Mouse (Mus musculus) forebrain, embryonic 12.5 days (tissue): ENCODE data around the gene Slc35b2. TPM values are rescaled to one million over a fixed set of nuclear protein-coding genes. Genes with fewer than 3 reads are reported as not detected.

ENCODE experiments used
- ATAC-seq: fragments of 200-750 bp; cut with Nextera tagmentation; 2 replicates; pipeline ENCODE4 v1.8.0; 2017; ENCODE audit warnings: moderate TSS enrichment; ENCODE audit not compliant: low FRiP score
- H3K27ac ChIP-seq: fragments of 300-500 bp; sonication (generic); 2 replicates; pipeline ENCODE4 v1.5.1; 2016; ENCODE audit warnings: mild to moderate bottlenecking
- H3K27me3 ChIP-seq: fragments of 300-500 bp; sonication (generic); 2 replicates; pipeline ENCODE4 v1.6.1; 2016; ENCODE audit warnings: mild to moderate bottlenecking
- H3K36me3 ChIP-seq: fragments of 300-500 bp; sonication (generic); replicated peaks from 2 replicates; pipeline ENCODE4 v1.6.1; 2016; ENCODE audit warnings: mild to moderate bottlenecking
- H3K4me1 ChIP-seq: fragments of 300-500 bp; sonication (generic); 2 replicates; pipeline ENCODE4 v1.6.1; 2016
- H3K4me2 ChIP-seq: fragments of 300-500 bp; sonication (generic); 2 replicates; pipeline ENCODE4 v1.6.1; 2016; ENCODE audit warnings: mild to moderate bottlenecking, moderate library complexity
- H3K4me3 ChIP-seq: fragments of 300-500 bp; sonication (generic); replicated peaks from 2 replicates; pipeline ENCODE4 v1.5.1; 2016; ENCODE audit warnings: mild to moderate bottlenecking
- H3K9ac ChIP-seq: fragments of 300-500 bp; sonication (generic); 2 replicates; pipeline ENCODE4 v1.6.1; 2016; ENCODE audit warnings: mild to moderate bottlenecking
- H3K9me3 ChIP-seq: fragments of 300-500 bp; sonication (generic); 2 replicates; pipeline ENCODE4 v1.6.1; 2016
- WGBS: fragments of 180-500 bp; shearing (Covaris S2); methylation state at CpG from one replicate; pipeline ENCODE4 v1.1.7; 2016; 5-methylcytosine and 5-hydroxymethylcytosine counted together
- polyA plus RNA-seq: library from polyadenylated mRNA; unstranded; fragments of >200 nt; fragmentation: Nextera tagmentation; extraction: Ambion mirVana; gene quantifications from 2 replicates; pipeline ENCODE4 v1.2.1, GENCODE M21; 2016

The Slc35b2 gene
- polyA plus RNA-seq, 1 experiment from 2014 or later, result 91.7 TPM

GRCm38 (mm10) chr17:45557246-45557824 is 6.3 kb upstream of the Slc35b2 start:
- Histone ChIP-seq H3K4me1 (peaks cover 22% of the 10 kb centered on the region), H3K27ac (no peak overlapping the region), H3K9me3 (no peaks in the 10 kb centered on the region), H3K36me3 (no peaks in the 10 kb centered on the region), H3K9ac (peak overlapping the region; percentile 7; the same call in 1 of the 2 replicates), H3K27me3 (peaks cover 42% of the 10 kb centered on the region), H3K4me3 (no peak overlapping the region), H3K4me2 (no peak overlapping the region)
- 71% methylated on average over 5 of the region's 7 CpGs for WGBS
- no peak for ATAC-seq

DNA sequence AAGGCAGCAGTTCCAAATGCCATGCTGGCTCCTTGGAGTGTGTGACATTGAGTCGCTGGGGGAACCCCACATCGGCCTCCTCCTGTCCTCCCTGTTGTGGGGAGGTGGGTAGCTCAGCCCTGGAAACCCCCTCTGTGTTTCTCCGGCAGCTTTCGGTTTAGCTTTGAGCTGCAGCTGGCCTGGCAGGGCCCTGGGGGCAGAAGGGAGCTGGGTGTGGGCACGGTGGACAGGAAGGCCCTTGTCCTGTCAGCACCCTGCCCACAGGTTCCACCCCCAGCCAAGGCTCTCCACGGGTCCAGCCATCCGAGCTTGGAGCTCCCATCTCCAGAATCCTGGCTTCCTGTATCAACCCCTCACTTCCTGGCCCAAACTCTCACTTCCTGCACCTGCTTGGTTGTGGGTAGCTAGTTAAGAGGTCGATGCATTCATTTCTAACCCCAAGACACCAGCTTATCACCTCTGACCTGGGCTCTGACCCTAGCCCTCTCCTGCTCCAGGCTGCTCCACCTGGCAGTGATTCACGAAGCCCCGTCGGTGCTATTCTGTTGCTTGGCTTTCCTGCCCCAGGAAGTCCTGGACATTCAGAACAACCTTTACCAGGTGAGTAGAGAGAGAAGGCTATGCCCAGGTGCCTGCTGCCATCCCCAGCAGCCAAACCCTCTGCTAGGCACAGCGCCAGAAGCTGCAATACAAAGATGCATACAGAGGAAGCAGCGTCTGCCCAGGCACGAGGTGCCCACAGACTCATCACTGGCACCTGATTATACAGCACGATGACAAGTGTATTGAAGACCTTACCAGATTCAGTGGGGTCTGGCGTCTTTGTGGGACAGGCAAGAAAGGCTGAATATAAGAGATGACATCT is 5.4 kb upstream of the Slc35b2 start:
- no peak for ATAC-seq
- Histone ChIP-seq H3K9ac (peak overlapping the region; percentile 21; the same call in 1 of the 2 replicates), H3K4me1 (peaks cover 22% of the 10 kb centered on the region), H3K27ac (no peak overlapping the region), H3K36me3 (no peaks in the 10 kb centered on the region), H3K9me3 (no peaks in the 10 kb centered on the region), H3K4me3 (no peak overlapping the region), H3K27me3 (peaks cover 36% of the 10 kb centered on the region), H3K4me2 (no peak overlapping the region)
- WGBS, result 75% methylated on average over 16 of the region's 16 CpGs

DNA sequence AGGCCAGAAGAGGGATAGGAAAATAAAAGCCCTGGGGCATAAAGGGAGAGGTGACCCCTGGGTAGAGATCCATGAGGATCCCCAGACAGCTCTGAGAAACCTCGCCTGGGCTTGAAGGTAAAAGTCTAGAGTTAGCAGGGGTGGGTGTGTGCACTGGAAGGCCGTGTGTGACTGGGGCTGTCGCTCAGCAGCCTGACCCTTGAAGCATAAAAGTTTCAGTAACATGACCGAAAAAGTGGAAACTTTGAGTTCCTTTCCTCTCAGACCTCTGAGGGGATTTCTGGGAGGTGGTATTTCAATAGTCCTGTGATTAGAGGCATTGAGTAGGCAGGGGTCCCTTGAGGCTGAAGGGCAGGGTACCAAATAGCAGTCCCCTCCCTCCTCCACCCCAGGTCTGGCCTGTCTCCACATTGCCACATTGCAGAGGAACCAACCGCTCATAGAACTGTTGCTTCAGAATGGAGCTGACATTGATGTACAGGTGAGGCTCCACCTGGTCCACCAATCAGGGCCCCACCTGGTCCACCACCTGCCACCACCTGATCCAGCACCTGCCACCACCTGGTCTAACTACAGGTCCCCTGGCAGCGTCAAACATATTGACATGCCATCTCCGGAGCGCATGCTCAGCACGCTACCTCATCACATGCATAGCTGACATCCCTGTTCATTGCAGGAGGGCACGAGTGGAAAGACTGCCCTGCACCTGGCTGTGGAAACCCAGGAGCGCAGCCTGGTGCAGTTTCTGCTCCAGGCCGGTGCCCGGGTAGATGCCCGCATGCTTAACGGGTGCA is 3.7 kb upstream of the Slc35b2 start:
- H3K4me2 ChIP-seq, result no peak overlapping the region
- no peak overlapping the region for H3K27ac ChIP-seq
- H3K9me3 ChIP-seq, result no peaks in the 10 kb centered on the region
- 91% methylated on average over 15 of the region's 15 CpGs for WGBS
- no peak for ATAC-seq
- H3K4me1 ChIP-seq, result peaks cover 27% of the 10 kb centered on the region
- H3K4me3 ChIP-seq, result no peak overlapping the region
- no peak overlapping the region for H3K9ac ChIP-seq
- peaks cover 24% of the 10 kb centered on the region for H3K27me3 ChIP-seq
- H3K36me3 ChIP-seq, result no peaks in the 10 kb centered on the region

DNA sequence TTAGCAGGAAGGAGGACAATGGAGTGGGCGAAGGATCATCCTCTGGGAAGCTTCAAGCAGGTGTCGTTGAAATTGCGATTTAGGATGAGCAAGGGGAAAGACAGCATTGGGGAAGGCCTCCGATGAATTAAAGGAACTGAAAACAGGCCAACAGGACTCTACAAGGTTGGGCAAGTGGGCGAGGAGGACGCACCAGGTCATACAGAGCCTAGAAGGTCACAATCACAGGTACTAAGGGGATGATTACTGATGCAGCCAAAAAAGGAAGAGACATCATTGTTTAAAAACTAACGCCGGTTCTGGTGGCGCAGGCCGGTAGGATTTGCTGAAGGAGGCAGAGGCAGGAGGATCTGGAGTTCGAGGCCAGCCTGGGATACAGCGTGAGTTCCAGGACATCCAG is 458 bp upstream of the Slc35b2 start:
- Histone ChIP-seq H3K4me3 (peak overlapping the region; percentile 83; the same call in 1 of the 2 replicates), H3K4me2 (no peak overlapping the region), H3K9me3 (no peaks in the 10 kb centered on the region), H3K36me3 (peaks cover 29% of the 10 kb centered on the region), H3K9ac (no peak overlapping the region), H3K27me3 (peaks cover under 1% of the 10 kb centered on the region; the same call in 1 of the 2 replicates), H3K27ac (no peak overlapping the region), H3K4me1 (peaks cover 27% of the 10 kb centered on the region)
- WGBS, result 81% methylated on average over 12 of the region's 12 CpGs
- ATAC-seq, result no peak

GRCm38 (mm10) chr17:45564531-45565084 is 934 bp downstream of the Slc35b2 start:
- peak overlapping the region; percentile 74 for H3K4me2 ChIP-seq
- no peak; the same call in 1 of the 2 replicates for ATAC-seq
- peak overlapping the region; percentile 95 for H3K9ac ChIP-seq
- WGBS, result 13% methylated on average over 18 of the region's 18 CpGs
- H3K9me3 ChIP-seq, result no peaks in the 10 kb centered on the region
- peak overlapping the region; percentile 83 for H3K4me3 ChIP-seq
- H3K4me1 ChIP-seq, result peaks cover 41% of the 10 kb centered on the region
- no peaks in the 10 kb centered on the region for H3K27me3 ChIP-seq
- peak overlapping the region; percentile 92 for H3K27ac ChIP-seq
- H3K36me3 ChIP-seq, result peaks cover 43% of the 10 kb centered on the region

DNA sequence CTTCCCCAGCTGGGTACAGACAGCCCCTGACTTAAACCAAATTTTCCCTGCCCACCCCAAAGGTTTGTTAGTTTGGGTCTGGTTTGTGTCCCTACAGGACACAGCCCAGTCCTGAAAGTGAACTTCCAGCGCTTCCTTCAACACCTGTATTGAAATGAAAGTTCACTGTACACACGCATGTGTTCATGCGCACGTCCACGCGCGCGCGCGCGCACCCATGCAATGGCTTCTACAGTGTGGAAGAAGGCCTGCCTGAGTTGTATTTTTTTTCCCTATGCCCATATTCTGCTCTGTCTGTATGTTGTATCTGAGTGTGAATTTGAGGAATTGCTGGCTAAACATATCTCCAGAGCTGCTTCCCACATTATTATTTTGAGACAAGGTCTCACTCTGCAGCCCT is 1.4 kb downstream of the Slc35b2 start:
- 93% methylated on average over 11 of the region's 11 CpGs for WGBS
- Histone ChIP-seq H3K27ac (0 out of 2 replicates have a peak overlapping the region, but pooled peaks have one; percentile 92), H3K36me3 (peaks cover 48% of the 10 kb centered on the region), H3K9ac (peak overlapping the region; percentile 95), H3K4me3 (peak overlapping the region; percentile 83), H3K27me3 (no peaks in the 10 kb centered on the region), H3K9me3 (no peaks in the 10 kb centered on the region), H3K4me2 (peak overlapping the region; percentile 74), H3K4me1 (peaks cover 44% of the 10 kb centered on the region)
- no peak for ATAC-seq

GRCm38 (mm10) chr17:45566031-45566359 is 2.3 kb downstream of the Slc35b2 start:
- H3K36me3 ChIP-seq, result peaks cover 57% of the 10 kb centered on the region
- H3K27ac ChIP-seq, result 0 out of 2 replicates have a peak overlapping the region, but pooled peaks have one; percentile 31
- H3K4me2 ChIP-seq, result no peak overlapping the region
- H3K4me1 ChIP-seq, result peaks cover 48% of the 10 kb centered on the region
- H3K9ac ChIP-seq, result no peak overlapping the region
- WGBS, result 90% methylated on average over 1 of the region's 1 CpGs
- no peaks in the 10 kb centered on the region for H3K9me3 ChIP-seq
- ATAC-seq, result no peak
- no peaks in the 10 kb centered on the region for H3K27me3 ChIP-seq
- no peak overlapping the region for H3K4me3 ChIP-seq

DNA sequence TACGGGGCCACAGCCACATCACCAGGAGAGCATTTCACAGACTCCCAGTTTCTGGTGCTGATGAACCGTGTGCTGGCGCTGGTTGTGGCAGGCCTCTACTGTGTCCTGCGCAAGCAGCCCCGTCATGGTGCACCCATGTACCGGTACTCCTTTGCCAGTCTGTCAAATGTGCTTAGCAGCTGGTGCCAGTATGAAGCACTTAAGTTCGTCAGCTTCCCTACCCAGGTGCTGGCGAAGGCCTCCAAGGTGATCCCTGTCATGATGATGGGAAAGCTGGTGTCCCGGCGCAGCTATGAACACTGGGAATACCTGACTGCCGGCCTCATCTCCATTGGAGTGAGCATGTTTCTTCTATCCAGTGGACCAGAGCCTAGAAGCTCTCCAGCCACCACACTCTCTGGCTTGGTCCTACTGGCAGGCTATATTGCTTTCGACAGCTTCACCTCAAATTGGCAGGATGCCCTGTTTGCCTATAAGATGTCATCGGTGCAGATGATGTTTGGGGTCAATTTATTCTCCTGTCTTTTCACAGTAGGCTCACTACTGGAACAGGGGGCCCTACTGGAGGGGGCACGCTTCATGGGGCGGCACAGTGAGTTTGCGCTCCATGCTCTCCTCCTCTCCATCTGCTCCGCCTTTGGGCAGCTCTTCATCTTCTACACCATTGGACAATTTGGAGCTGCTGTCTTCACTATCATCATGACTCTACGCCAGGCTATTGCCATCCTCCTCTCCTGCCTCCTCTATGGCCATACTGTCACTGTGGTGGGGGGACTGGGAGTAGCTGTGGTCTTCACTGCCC is 2.9 kb downstream of the Slc35b2 start:
- Histone ChIP-seq H3K27ac (0 out of 2 replicates have a peak overlapping the region, but pooled peaks have one; percentile 37), H3K4me2 (0 out of 2 replicates have a peak overlapping the region, but pooled peaks have one; percentile 1), H3K36me3 (peaks cover 63% of the 10 kb centered on the region), H3K4me1 (peaks cover 53% of the 10 kb centered on the region), H3K4me3 (no peak overlapping the region), H3K9me3 (no peaks in the 10 kb centered on the region), H3K27me3 (no peaks in the 10 kb centered on the region), H3K9ac (no peak overlapping the region)
- WGBS, result 69% methylated on average over 18 of the region's 18 CpGs
- ATAC-seq, result no peak

DNA sequence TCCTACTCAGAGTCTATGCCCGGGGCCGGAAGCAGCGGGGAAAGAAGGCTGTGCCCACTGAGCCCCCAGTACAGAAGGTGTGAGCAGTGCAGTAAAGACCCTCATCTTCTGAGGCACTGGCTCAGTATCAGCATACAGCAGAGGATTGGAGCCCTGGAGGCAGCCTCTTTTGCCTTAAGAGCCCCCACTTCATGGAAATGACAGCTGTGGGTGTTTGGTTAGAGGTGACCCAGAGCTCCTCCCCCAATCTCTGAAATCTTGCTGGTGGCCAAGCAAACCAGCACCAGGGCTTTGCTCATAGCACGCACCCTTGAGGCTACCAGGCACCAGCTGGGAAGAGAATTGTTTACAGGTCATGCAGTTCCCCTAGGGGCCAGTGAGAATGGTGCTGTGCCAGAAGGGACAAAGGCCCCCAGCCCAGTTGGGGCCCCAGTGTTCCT is 3.5 kb downstream of the Slc35b2 start:
- Histone ChIP-seq H3K27ac (0 out of 2 replicates have a peak overlapping the region, but pooled peaks have one; percentile 37), H3K36me3 (peaks cover 65% of the 10 kb centered on the region), H3K9ac (no peak overlapping the region), H3K4me3 (no peak overlapping the region), H3K9me3 (no peaks in the 10 kb centered on the region), H3K4me1 (peaks cover 59% of the 10 kb centered on the region), H3K27me3 (no peaks in the 10 kb centered on the region), H3K4me2 (no peak overlapping the region)
- ATAC-seq, result no peak
- 25% methylated on average over 4 of the region's 4 CpGs for WGBS

GRCm38 (mm10) chr17:45568990-45569389 is 5.3 kb downstream of the Slc35b2 start:
- peaks cover 65% of the 10 kb centered on the region for H3K36me3 ChIP-seq
- H3K4me3 ChIP-seq, result no peak overlapping the region
- H3K9me3 ChIP-seq, result no peaks in the 10 kb centered on the region
- H3K9ac ChIP-seq, result no peak overlapping the region
- no peak overlapping the region for H3K4me2 ChIP-seq
- WGBS, result 89% methylated on average over 12 of the region's 12 CpGs
- peaks cover 59% of the 10 kb centered on the region for H3K4me1 ChIP-seq
- H3K27ac ChIP-seq, result no peak overlapping the region
- no peak for ATAC-seq
- no peaks in the 10 kb centered on the region for H3K27me3 ChIP-seq

DNA sequence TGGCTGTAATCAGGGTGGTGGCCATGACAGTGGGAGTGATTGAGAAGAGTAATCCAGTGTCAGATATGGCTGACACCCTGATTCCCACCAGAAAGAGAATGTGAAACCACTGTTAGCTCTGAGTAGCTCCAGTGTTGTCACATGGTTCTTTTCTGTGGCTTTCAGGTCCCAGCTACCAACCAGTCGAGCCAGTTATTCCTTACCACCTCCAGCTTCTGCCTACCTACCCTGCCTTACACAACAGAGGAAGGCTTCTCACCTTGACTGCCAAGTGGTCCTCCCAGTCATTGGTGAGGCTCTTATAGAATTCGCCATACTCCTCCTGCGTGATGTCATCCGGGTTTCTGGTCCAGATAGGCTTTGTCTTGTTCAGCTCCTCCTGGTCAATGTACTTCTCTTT is 6.3 kb downstream of the Slc35b2 start:
- ATAC-seq, result no peak
- H3K9ac ChIP-seq, result peak overlapping the region; percentile 3; the same call in 1 of the 2 replicates
- no peaks in the 10 kb centered on the region for H3K27me3 ChIP-seq
- H3K27ac ChIP-seq, result no peak overlapping the region
- peaks cover 60% of the 10 kb centered on the region for H3K4me1 ChIP-seq
- H3K9me3 ChIP-seq, result no peaks in the 10 kb centered on the region
- 88% methylated on average over 4 of the region's 4 CpGs for WGBS
- no peak overlapping the region for H3K4me2 ChIP-seq
- no peak overlapping the region for H3K4me3 ChIP-seq
- peaks cover 65% of the 10 kb centered on the region for H3K36me3 ChIP-seq
